Mouse (Mus musculus): ENCODE measurements around the gene Vmn1r195.
"Not testable (repeated sequence)": the region's sequence is repeated elsewhere in the genome, so short reads cannot be mapped to it uniquely, and the experiment has no call there.

The Vmn1r195 gene

DNA sequence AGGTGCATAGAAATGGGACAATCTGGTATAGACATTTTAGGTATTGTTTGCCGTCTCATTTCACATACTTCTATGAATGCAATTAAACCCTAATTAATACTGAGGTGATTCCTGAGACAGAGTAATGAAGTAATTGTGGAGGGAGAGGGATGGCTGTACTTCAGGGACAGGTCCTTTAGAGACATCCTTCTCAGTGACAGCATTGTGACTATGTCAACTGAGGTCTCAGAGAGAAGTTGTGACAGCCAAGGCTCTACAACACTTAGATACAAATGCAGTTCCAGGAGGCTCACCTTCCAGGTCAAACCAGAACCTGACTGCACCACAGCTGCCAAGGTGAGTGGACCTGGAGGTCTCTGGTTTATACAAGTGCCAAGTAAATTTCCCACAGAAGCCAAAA, at the start of gene Vmn1r195:
Gene Vmn1r195 (plus strand): TSS at position 301 of the 400 bp plus-strand sequence.
- not testable (repeated sequence) for DNase-seq

DNA sequence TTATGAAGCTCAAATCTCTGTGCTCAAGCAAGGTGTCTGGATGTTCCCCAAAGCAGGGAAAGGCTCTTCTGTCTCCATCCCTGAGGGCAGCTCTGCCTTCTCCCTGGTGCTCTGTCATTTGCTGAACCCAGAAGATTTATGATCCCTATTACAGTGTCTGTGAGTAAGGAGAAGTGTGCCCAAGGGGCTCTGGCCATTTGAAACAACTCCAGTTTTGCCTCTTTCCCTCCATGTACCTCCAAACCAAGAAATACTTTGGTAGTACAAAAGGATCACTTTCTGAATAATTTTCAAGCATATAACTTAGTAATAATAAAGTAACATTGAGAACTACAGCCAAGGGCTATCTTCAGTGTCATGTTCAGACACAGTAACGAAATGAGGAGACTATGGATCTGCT, 47.3 kb upstream of the Vmn1r195 start, which contains the start of gene Vmn1r193:
Gene Vmn1r193 (minus strand): TSS at position 101 of the 400 bp plus-strand sequence.
- not testable (repeated sequence) for DNase-seq

DNA sequence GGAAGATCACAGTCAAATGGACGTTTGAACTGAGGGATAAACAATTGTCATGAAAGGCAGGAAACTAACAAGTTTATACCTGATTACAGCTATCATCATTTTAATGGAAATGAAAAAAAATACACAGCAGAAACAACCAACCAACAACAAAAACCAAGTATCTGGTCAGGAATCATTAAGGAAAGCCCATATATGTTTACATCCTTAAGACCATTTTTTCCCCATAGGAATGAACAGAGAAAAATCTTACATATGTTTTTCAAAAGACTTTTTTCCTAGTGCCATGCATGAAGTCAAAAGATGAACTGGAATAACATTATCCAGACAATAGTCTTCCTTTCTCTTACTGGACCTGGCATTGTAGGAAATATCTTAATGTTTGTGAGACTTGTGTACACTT, 26.4 kb upstream of the Vmn1r195 start, which contains the start of gene Vmn1r194:
Gene Vmn1r194 (plus strand): TSS at position 301 of the 400 bp plus-strand sequence.
- no peak for DNase-seq

DNA sequence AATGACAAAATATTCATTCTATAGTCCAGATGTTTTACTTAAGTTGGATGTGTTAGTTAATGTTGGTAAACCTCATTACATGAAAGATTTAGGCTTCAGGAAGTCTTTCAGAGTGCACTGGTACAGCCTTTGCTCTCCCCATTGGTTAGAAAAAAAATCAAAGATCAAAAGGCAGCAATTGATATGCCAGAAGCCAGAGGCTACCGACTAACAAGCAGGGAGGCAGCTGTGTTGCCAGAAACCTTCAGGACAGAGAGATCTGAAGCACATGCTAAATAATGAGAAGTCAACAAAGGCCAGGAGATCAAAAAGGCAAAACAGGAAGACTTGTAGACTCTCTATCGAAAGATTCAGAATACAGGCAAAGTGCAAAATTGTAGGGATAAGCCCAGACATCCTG, 1.4 kb downstream of the Vmn1r195 start:
- DNase-seq, result no peak

DNA sequence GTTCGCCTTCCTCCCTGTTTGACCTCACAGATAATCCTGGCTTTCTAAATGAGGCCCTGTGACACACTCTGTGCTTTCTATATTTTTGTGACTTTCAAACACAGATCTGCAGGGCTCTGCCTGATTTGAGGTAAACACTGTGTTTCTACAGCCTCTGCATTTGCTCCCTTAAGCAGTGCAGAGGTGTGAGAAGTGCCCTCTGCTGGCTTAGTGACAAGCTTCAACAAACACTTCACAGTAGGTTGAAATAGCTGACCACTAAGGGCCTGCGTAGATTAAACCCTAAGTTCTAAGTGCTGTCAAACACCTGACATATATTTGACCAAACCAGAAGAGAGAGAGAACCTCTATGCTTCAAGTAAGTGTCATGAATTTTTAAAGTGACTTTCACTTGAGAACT, 14.3 kb downstream of the Vmn1r195 start:
- DNase-seq, result no peak

DNA sequence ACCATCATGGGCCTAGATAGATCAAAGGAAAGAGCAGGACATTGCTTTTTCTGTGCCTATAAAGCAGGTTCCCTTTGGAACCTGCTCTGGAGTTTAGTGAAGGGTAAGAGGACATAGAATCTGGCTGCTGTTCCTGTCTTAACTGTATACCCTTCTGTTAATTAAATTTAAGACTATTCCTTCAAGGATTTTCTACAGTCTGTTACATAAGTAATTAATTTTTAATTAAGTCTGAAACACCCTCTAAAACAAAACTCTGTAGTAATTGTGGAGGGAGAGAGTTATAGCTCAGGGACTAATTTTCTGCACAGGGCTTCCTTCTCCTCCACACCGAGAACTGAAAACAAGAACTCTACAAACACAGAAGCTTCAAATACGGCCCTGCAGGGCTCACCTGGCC, 19.3 kb downstream of the Vmn1r195 start, which contains the start of gene Vmn1r196:
Gene Vmn1r196 (plus strand): TSS at position 301 of the 400 bp plus-strand sequence.
- DNase-seq, result no peak

DNA sequence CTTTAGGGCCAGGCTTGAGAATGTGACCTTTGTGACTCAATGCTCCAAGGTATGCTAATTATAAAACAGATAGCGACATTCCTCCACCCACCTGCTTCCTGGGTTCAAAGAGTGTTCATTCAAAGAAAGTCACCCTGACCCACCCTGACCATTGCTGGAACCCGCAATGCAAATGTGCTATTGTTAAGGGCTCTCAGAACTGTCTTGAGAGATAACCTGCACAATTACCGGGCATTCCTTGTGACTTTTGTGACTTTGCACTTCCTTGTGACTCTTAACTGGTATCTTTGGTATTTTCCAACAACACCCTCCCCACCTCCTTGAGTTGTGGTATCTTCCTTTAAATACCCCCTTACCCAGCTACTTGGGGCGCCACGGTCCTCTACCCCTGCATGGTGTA, 37.8 kb downstream of the Vmn1r195 start:
- DNase-seq, result not testable (repeated sequence)

DNA sequence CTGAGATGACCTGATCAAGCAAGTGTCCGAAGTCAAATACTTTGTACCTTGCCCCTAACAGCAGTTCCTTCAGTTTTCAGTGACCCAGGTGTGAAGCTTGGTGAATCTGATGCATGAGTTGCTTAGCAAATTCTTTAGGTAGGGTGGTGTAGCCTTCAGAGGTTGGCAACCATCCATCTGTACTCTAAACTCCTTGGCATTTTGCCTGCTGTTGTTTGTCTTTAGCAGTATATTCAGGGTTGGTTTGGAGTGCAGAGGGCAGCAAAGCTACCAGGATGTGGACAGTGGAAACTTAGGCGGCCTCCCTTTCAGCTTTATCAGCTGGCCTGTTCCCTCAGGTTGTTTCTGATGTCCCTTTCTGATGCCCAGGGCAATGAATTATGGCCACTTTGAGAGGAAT, 45.0 kb downstream of the Vmn1r195 start:
- DNase-seq, result no peak

DNA sequence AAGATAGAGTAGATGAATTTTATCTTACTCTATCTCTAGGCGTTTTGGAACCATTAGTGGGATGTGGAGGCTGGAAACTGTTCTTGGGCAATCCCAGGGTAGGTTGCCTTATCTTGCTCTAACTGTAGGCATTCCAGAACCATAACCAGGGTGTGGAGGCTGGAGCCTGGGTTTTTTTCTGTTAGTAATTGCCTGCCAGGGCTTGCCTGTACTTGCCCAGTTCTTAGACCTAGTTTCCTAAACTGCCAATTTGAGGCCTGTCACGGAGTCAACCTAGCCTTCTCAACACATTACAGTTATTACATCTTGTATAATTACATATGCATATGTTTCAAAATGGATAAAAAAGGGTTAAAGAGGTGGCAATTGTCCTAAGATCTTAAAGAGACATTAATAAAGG, 47.0 kb downstream of the Vmn1r195 start:
- DNase-seq, result no peak

DNA sequence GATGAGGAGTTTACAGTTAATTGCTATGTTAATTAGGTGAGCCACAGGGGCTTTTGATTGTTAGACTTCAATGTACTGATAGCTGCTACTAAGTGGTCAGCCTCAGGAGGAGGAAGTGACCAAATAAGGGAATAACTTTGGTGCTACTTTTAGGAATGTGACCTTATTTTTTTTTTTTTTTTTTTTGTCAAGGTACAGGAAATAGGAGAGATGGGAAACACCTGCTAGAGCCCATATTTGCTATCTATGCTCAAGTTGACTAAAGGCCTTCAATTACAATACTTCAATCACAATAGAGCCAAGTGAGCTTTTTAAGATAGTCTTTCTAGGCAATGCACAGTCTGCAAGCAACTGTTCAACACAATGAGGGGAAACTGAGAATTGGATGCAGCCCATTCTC, 49.8 kb downstream of the Vmn1r195 start:
- no peak for DNase-seq

DNA sequence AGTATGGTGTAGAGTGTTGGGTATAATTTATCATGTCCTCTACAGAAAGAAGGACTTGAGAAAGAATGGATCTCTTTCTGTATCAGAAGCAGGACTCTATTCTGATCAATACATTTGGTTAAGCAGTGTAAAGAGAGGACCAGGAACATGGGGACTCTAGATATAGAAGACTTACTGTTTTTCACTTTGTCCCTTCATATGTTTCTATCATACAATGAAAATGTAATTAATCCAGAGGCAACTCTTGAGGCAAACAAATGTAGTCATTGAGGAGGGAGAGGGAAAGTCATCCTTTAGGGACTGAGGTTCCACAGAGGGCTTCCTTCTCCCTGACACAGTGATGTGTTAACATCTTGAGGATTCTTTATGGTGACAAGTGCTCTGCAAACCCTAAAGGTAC, 54.0 kb downstream of the Vmn1r195 start, which contains the start of gene Vmn1r197:
Gene Vmn1r197 (plus strand): TSS at position 301 of the 400 bp plus-strand sequence.
- no peak for DNase-seq
